Mouse (Mus musculus): Measurements from ENCODE around the gene Serpina3n. TPM values are rescaled to one million over a fixed set of nuclear protein-coding genes. Genes with fewer than 3 reads are reported as not detected.
"Not testable (repeated sequence)": the region's sequence is repeated elsewhere in the genome, so short reads cannot be mapped to it uniquely, and the experiment has no call there.

Gene Serpina3n
- polyA plus RNA-seq (2015; fragmentation: Nextera tagmentation; extraction: Ambion mirVana), result 0.12 and 0.39 TPM in 2 replicates

DNA sequence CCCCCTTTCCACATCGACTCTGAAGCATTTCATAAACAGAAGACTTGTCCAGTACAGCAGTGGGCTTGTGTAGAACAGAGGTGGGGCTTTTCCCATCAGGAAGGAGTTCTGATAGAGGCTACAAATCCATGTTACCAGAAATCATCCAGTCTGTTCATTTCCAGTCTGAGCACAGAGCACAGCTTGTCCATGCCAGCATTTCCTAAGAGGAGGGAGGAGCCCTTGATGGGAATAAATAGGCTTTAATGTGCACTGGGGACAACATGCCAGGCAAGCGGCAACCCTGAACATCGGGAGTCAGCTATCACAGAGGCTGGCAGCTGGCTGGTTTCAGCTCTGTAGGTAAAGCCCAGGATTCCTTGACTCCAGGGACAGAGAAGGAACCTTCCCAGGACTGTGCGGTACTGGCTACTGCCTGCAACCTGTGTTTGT lies at the start of gene Serpina3n:
Serpina3n (plus strand) TSS at position 276 of the 432 bp plus-strand sequence.
- Histone ChIP-seq H3K27ac (no peak within 1 kb of the TSS), H3K4me3 (no peak within 1 kb of the TSS), H3K4me2 (no peak within 1 kb of the TSS), H3K4me1 (replicated peaks) (no peaks in the 10 kb centered on the region), H3K36me3 (no peaks in the 10 kb centered on the region), H3K9me3 (no peaks in the 10 kb centered on the region), H3K27me3 (no peaks in the 10 kb centered on the region), H3K9ac (no peak within 1 kb of the TSS)
- 53% methylated on average over 4 of the region's 4 CpGs for WGBS
- ATAC-seq (ENCODE audit: low FRiP score), result 0 out of 2 replicates have a peak, but pooled peaks have one; percentile 46

DNA sequence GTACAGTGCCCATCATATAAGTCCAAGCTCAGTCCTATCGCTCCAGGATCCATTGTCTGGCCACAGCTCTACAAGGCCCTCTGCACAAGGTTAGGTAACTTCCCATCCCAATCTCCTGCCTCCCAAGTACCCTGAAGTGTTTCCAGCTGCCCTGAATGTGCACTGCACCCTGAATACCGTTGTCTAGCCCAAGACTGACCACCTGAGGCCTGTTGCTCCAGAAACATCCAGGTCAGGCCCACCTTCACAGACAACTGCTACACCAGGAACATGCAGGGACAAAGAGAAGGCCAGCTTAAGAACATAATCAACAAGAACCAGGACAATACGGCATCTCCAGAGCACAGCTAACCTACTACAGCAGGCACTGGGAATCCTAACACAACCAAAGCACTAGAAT lies 36.5 kb upstream of the Serpina3n start:
- WGBS, result 86% methylated on average over 3 of the region's 3 CpGs
- no peak overlapping the region for H3K4me2 ChIP-seq
- no peaks in the 10 kb centered on the region for H3K36me3 ChIP-seq
- H3K9me3 ChIP-seq, result no peaks in the 10 kb centered on the region
- ATAC-seq (ENCODE audit: low FRiP score), result no peak
- no peak overlapping the region for H3K9ac ChIP-seq
- H3K4me3 ChIP-seq, result no peak overlapping the region
- no peak overlapping the region for H3K27ac ChIP-seq
- H3K27me3 ChIP-seq, result no peaks in the 10 kb centered on the region
- H3K4me1 ChIP-seq (replicated peaks), result no peaks in the 10 kb centered on the region

DNA sequence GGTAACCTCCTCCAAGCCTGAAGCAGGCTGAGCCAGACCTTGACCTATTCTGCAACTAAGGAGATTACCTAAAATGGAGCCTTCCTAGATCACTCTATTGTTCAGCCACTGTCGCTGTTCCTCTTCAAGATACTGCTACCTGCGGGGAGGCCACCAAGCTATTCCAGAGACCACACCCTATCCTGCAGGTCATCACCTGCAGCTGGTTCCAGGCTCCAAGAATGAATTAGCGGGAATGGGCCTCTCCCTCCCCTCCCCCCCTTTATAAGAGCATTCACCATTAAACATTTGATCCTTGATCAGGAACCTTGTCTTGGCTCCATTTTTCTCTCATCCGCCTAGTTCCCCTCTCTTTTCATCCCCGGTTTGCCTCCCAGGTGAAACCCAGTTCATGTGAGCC lies 29.4 kb upstream of the Serpina3n start:
- H3K27me3 ChIP-seq; H3K9ac ChIP-seq; H3K27ac ChIP-seq; H3K4me2 ChIP-seq; H3K4me3 ChIP-seq; H3K4me1 ChIP-seq (replicated peaks); ATAC-seq (ENCODE audit: low FRiP score); H3K36me3 ChIP-seq; H3K9me3 ChIP-seq: not testable (repeated sequence)
- 79% methylated on average over 5 of the region's 5 CpGs for WGBS

DNA sequence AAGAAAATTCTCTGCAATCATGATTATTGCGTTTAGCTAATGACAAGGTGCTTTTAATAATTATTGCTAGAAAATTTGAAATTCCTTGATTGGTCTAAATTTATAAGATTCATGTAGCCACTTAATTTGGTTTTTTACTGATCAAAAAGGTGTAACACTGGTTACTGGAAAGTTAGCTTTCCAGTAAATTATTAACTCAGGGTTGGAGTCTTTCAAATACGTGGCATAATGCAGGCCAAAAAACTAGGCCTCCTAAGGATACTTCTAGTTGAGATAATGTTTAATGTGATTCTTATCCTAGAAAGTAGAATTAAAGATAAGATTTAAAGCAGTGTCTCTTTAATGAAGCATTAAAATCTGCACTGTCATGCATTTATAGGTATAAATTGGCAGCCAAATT lies 28.2 kb upstream of the Serpina3n start:
- not testable (repeated sequence) for H3K4me1 ChIP-seq (replicated peaks); ATAC-seq (ENCODE audit: low FRiP score); H3K27ac ChIP-seq; H3K9ac ChIP-seq; H3K27me3 ChIP-seq; H3K9me3 ChIP-seq; H3K4me2 ChIP-seq; H3K36me3 ChIP-seq; H3K4me3 ChIP-seq
- WGBS, result 74% methylated on average over 2 of the region's 2 CpGs

- not testable (repeated sequence) for H3K9me3 ChIP-seq; ATAC-seq (ENCODE audit: low FRiP score); H3K9ac ChIP-seq; H3K4me1 ChIP-seq (replicated peaks); H3K36me3 ChIP-seq; H3K4me2 ChIP-seq; H3K27me3 ChIP-seq; H3K4me3 ChIP-seq; H3K27ac ChIP-seq
- WGBS, result 46% methylated on average over 5 of the region's 5 CpGs
Measured at GRCm38 (mm10) chr12:104378815-104379214, 27.7 kb upstream of the Serpina3n start.

DNA sequence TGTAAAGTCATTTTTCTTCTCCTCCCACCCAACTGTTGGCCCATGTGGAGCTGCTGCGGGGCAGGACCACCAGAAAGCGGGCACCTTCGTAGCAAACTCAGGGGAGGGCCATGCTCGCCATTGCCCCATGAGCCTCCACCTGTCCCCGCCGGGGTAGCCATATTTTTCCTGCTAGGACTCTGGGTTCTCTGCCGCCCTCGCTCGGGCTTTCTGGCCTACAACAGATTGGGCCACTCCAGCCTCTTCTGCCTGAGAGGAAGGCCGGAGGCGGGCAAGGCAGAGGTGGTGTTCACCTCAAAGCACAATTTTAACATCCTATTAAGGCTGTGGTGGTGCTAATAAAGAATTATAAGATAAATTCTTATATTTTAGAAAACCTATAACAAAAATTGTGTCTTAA lies 26.7 kb upstream of the Serpina3n start:
- ATAC-seq (ENCODE audit: low FRiP score), result no peak
- WGBS, result 95% methylated on average over 11 of the region's 11 CpGs
- Histone ChIP-seq H3K27ac (no peak overlapping the region), H3K36me3 (no peaks in the 10 kb centered on the region), H3K9ac (no peak overlapping the region), H3K9me3 (peaks cover 3% of the 10 kb centered on the region), H3K4me3 (no peak overlapping the region), H3K4me1 (replicated peaks) (no peaks in the 10 kb centered on the region), H3K4me2 (no peak overlapping the region), H3K27me3 (no peaks in the 10 kb centered on the region)

DNA sequence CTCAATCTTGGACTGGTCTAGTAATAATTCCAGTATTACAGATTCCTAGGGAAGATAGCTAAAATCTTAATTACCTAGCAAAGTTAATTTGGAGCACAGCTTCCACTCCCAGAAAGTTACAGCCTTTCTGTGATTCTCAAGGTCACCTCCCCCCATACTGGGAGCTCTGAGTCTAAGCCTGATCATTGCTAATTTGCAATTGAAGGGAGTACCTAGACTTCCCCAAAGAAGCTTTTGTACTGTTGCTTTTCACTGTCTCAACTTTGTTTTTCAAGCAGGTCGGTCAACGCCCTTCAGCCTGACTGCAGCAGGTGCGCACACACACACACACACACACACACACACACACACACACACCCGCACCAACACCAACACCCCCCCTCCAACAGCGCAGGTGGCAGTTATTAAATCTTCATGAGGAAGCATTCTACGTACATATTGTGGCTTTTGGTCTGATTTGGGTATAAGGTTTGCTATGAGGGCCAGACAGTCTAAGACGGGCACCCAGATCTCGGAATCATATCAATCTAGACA lies 25.4 kb upstream of the Serpina3n start:
- not testable (repeated sequence) for H3K9ac ChIP-seq; H3K36me3 ChIP-seq; H3K9me3 ChIP-seq; H3K27ac ChIP-seq; H3K4me3 ChIP-seq; H3K4me1 ChIP-seq (replicated peaks); H3K4me2 ChIP-seq; ATAC-seq (ENCODE audit: low FRiP score); H3K27me3 ChIP-seq
- 90% methylated on average over 8 of the region's 8 CpGs for WGBS

DNA sequence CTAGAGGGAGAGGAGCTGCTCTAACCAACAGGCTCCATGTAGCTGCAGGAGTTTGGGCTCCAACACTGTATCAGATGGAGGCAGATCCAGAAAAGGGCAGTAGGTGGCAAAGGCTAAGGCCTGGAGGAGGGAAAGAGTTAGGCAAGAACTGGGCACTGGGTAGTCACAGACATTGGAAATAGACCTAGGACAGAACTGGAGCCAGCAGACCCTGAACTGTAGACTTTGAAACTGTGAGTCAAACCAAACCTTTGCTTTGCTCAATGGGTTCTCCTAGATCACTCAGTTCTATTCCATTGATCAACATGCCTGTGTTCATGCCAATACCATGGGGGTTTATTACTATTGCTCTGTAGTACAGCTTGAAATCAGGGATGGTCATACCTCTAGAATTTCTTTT lies 20.5 kb upstream of the Serpina3n start:
- H3K27ac ChIP-seq; H3K36me3 ChIP-seq; H3K27me3 ChIP-seq; H3K4me2 ChIP-seq; ATAC-seq (ENCODE audit: low FRiP score); H3K4me1 ChIP-seq (replicated peaks); H3K9ac ChIP-seq; H3K9me3 ChIP-seq; H3K4me3 ChIP-seq: not testable (repeated sequence)

DNA sequence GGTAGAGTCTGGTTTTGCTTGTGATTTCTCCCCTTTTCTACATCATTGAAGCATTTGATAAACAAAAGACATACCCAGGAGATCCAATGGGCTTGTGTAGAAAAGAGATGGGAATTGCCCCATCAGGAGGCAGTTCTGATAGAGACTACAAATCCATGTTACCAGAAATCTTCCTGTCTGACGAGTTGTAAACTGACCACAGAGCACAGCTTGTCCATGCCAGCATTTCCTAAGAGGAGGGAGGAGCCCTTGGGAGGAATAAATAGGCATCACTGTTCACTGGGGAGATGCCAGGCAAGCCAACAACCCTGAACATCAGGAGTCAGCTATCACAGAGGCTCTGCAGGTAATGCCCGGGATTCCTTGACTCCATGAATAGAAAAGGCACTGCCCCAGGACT lies 19.7 kb upstream of the Serpina3n start:
- not testable (repeated sequence) for H3K27me3 ChIP-seq; H3K27ac ChIP-seq; H3K36me3 ChIP-seq; H3K9ac ChIP-seq; H3K4me2 ChIP-seq; H3K9me3 ChIP-seq; H3K4me1 ChIP-seq (replicated peaks); ATAC-seq (ENCODE audit: low FRiP score); H3K4me3 ChIP-seq
- 73% methylated on average over 2 of the region's 2 CpGs for WGBS

DNA sequence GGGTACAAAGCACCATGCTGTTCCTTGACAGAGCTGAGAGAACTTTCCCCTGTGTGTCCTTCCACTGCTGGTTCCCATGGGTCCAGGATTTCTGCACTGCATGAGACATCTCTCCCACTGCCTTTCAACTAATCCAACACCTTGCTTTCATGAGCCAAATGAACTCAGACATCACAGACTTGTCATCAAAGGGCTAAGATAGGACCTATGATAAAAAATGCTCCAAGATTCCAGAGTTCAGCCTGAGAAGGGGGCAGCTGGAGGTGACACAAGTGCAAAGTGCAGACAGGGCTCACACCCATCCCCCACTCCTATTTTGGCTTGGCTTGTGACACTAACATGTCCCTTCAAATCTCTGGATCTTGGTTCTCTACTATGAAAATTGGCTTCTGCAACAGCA lies 18.1 kb upstream of the Serpina3n start:
- Histone ChIP-seq H3K27ac (no peak overlapping the region), H3K4me1 (replicated peaks) (no peaks in the 10 kb centered on the region), H3K36me3 (no peaks in the 10 kb centered on the region), H3K4me2 (no peak overlapping the region), H3K9me3 (no peaks in the 10 kb centered on the region), H3K9ac (no peak overlapping the region), H3K27me3 (no peaks in the 10 kb centered on the region), H3K4me3 (no peak overlapping the region)
- ATAC-seq (ENCODE audit: low FRiP score), result no peak

DNA sequence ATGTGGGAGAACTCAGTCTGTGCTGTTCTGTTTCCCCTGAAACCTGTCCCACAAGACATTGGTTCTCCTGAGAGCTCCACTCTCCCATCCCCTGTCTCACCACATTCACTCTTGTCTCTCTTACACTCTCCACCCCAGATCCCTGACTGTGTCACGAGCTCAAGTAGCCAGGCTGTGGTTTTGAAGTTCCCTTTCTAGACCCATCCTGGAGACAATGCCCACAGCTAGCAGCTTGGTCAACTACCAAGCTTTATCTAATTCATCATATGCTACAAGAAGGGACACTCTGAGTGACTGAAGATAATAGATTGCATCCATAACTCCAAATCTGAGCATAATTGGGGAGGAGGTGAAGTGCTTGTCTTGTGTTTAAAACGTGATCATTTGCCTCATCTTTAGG lies 15.5 kb upstream of the Serpina3n start:
- H3K27me3 ChIP-seq; H3K4me2 ChIP-seq; ATAC-seq (ENCODE audit: low FRiP score); H3K9me3 ChIP-seq; H3K36me3 ChIP-seq; H3K4me3 ChIP-seq; H3K9ac ChIP-seq; H3K4me1 ChIP-seq (replicated peaks); H3K27ac ChIP-seq: not testable (repeated sequence)
- WGBS, result 67% methylated on average over 2 of the region's 2 CpGs

GRCm38 (mm10) chr12:104403968-104404367 lies 2.6 kb upstream of the Serpina3n start:
- H3K4me2 ChIP-seq, result no peak overlapping the region
- no peak for ATAC-seq (ENCODE audit: low FRiP score)
- H3K36me3 ChIP-seq, result no peaks in the 10 kb centered on the region
- 86% methylated on average over 5 of the region's 5 CpGs for WGBS
- no peak overlapping the region for H3K9ac ChIP-seq
- no peaks in the 10 kb centered on the region for H3K27me3 ChIP-seq
- H3K4me3 ChIP-seq, result no peak overlapping the region
- no peaks in the 10 kb centered on the region for H3K9me3 ChIP-seq
- H3K4me1 ChIP-seq (replicated peaks), result no peaks in the 10 kb centered on the region
- H3K27ac ChIP-seq, result no peak overlapping the region

GRCm38 (mm10) chr12:104412507-104412906 lies 6.0 kb downstream of the Serpina3n start:
- Histone ChIP-seq H3K9me3 (no peaks in the 10 kb centered on the region), H3K27ac (no peak overlapping the region), H3K9ac (no peak overlapping the region), H3K4me3 (no peak overlapping the region), H3K27me3 (no peaks in the 10 kb centered on the region), H3K4me1 (replicated peaks) (no peaks in the 10 kb centered on the region), H3K4me2 (no peak overlapping the region), H3K36me3 (no peaks in the 10 kb centered on the region)
- WGBS, result 94% methylated on average over 6 of the region's 6 CpGs
- ATAC-seq (ENCODE audit: low FRiP score), result no peak
